Mouse (Mus musculus): ENCODE data around the gene Svop. TPM values are rescaled to one million over a fixed set of nuclear protein-coding genes. Genes with fewer than 3 reads are reported as not detected.
A peak's percentile ranks its signal among the peaks of the same experiment; 100 is the strongest.

Gene Svop
- polyA plus RNA-seq, 1 experiment from 2014 or later, result 83.0 TPM

DNA sequence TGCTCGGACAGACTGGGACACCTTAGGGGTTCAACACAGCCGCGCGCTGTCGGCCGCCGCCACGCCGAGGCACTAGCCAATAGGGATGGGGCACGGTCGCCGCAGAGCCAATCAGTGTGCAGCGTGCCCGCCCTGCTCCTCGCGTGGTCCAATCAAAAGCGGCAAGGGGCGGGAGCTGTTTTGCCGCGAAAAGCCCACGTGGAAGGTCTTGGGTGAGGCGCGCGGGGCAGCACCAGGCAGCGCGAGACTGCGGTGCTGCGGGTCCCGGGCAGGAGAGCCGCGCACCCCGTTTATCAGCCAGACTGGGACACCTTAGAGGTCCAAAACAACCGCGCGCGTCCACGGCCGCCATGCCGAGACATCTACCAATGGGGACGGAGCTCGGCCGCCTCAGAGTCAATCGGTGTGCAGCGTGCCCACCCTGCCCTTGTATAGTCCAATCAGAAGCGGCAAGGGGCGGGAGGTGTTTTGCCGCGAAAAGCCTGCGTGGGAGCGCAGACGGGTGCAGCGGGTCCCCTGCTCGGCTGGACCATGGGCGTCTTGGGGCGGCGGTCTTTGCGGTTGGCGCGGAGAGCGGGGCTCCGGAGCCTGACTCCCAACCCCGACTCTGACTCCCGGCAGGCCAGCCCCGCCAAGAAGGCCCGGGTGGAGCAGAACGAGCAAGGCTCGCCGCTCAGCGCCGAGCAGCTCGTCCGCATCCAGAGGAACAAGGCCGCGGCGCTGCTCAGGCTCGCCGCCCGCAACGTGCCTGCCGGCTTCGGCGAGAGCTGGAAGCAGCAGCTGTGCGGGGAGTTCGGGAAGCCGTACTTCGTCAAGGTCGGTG is 39.5 kb upstream of the Svop start:
- under 1% methylated on average over 82 of the region's 87 CpGs for WGBS
- H3K9ac ChIP-seq, result peak overlapping the region; percentile 58
- no peaks in the 10 kb centered on the region for H3K9me3 ChIP-seq (ENCODE audit: control insufficient read depth, low read length)
- H3K27ac ChIP-seq, result no peak overlapping the region
- ATAC-seq (ENCODE audit: low FRiP score) (peak; percentile 97), DNase-seq (ENCODE audit: low spot score) (peak; percentile 87)
- H3K4me3 ChIP-seq (replicated peaks; ENCODE audit: low read length), result peak overlapping the region; percentile 91
- H3K4me1 ChIP-seq (replicated peaks; ENCODE audit: control insufficient read depth, insufficient read depth, low read length), result peaks cover 10% of the 10 kb centered on the region; the same call in 1 of the 2 replicates
- H3K27me3 ChIP-seq (ENCODE audit: control insufficient read depth, insufficient read depth, low read length), result no peaks in the 10 kb centered on the region
- H3K4me2 ChIP-seq (replicated peaks), result peak overlapping the region; percentile 99
- no peaks in the 10 kb centered on the region for H3K36me3 ChIP-seq (replicated peaks; ENCODE audit: control insufficient read depth, insufficient read depth)

DNA sequence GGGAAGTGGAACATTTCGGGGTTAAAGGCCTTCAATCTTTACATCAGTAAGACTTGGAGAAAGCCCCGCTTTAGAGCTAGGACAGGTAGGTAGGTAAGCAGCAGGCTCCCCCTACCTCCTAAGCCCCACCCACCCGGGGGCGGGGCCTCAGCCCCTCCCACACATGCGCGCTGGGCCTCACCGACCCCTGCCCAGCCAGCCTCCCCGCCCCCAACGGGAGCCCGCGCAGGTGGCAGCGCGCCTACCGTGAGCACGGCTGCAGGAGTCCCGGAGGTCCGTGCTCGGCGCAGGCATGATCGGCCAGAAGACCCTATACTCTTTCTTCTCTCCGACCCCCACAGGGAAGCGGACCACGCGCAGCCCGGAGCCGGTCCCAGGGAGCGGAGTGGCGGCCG is 38.8 kb upstream of the Svop start, which contains the start of gene Ung:
Gene Ung (plus strand): TSS at position 176 of the 395 bp plus-strand sequence.
- H3K4me1 ChIP-seq (replicated peaks; ENCODE audit: control insufficient read depth, insufficient read depth, low read length), result peaks cover 10% of the 10 kb centered on the region; the same call in 1 of the 2 replicates
- DNase-seq (ENCODE audit: low spot score) (peak; percentile 75), ATAC-seq (ENCODE audit: low FRiP score) (peak; percentile 54)
- no peaks in the 10 kb centered on the region for H3K27me3 ChIP-seq (ENCODE audit: control insufficient read depth, insufficient read depth, low read length)
- peaks cover 6% of the 10 kb centered on the region for H3K36me3 ChIP-seq (replicated peaks; ENCODE audit: control insufficient read depth, insufficient read depth)
- H3K9ac ChIP-seq, result peak within 1 kb of the TSS; percentile 58
- 1% methylated on average over 27 of the region's 29 CpGs for WGBS
- no peaks in the 10 kb centered on the region for H3K9me3 ChIP-seq (ENCODE audit: control insufficient read depth, low read length)
- no peak within 1 kb of the TSS for H3K27ac ChIP-seq
- peak within 1 kb of the TSS; percentile 91 for H3K4me3 ChIP-seq (replicated peaks; ENCODE audit: low read length)
- H3K4me2 ChIP-seq (replicated peaks), result peak within 1 kb of the TSS; percentile 99

DNA sequence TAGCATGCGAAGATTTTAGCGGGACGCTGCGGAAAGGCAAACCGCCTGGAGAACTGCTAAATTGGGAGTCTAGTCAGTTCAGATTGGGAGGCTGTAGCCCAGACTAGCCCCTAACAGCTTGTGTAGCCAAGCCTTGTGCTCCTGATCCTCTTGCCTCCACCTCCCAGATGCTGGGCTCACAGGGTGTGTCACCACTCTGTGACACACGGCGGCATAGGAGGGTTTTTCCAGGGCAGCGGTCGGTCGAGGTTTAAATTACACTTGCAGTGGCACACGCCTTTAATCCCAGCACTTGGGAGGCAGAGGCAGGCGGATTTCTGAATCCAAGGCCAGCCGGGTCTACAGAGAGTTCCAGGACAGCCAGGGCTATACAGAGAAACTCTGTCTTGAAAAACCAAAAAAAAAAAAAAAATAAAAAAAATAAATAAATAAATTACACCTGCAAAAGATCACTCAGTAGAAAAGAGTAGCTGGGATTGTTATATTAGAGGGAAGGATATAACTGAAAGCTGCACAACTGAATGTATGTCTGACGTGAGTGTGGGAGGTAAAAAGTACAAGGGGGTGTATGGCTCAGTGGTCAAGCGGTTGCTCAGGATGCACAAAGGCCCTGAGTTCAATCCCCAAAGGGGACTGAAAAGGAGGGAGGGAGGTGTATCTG is 38.3 kb upstream of the Svop start:
- H3K9ac ChIP-seq, result peak overlapping the region; percentile 58; the same call in 1 of the 2 replicates
- 81% methylated on average over 15 of the region's 15 CpGs for WGBS
- DNase-seq (ENCODE audit: low spot score), result no peak

GRCm38 (mm10) chr5:114127374-114128349 is 36.3 kb upstream of the Svop start, which contains the start of gene Alkbh2:
Alkbh2 (minus strand) TSS chr5:114128218.
- WGBS, result under 1% methylated on average over 69 of the region's 69 CpGs
- Histone ChIP-seq H3K27ac (peak within 1 kb of the TSS; percentile 82), H3K36me3 (replicated peaks; ENCODE audit: control insufficient read depth, insufficient read depth) (peaks cover 25% of the 10 kb centered on the region), H3K9me3 (ENCODE audit: control insufficient read depth, low read length) (no peaks in the 10 kb centered on the region), H3K4me1 (replicated peaks; ENCODE audit: control insufficient read depth, insufficient read depth, low read length) (peaks cover 10% of the 10 kb centered on the region; the same call in 1 of the 2 replicates), H3K9ac (peak within 1 kb of the TSS; percentile 74), H3K4me3 (replicated peaks; ENCODE audit: low read length) (peak within 1 kb of the TSS; percentile 65), H3K4me2 (replicated peaks) (peak within 1 kb of the TSS; percentile 89), H3K27me3 (ENCODE audit: control insufficient read depth, insufficient read depth, low read length) (no peaks in the 10 kb centered on the region)
- ATAC-seq (ENCODE audit: low FRiP score) (peak; percentile 32), DNase-seq (ENCODE audit: low spot score) (peak; percentile 93)

More for the DNA sequence above, 38.3 kb upstream of the Svop start:
- ATAC-seq (ENCODE audit: low FRiP score), result no peak
- Histone ChIP-seq H3K4me1 (replicated peaks; ENCODE audit: control insufficient read depth, insufficient read depth, low read length) (peaks cover 10% of the 10 kb centered on the region; the same call in 1 of the 2 replicates), H3K36me3 (replicated peaks; ENCODE audit: control insufficient read depth, insufficient read depth) (peaks cover 7% of the 10 kb centered on the region), H3K9me3 (ENCODE audit: control insufficient read depth, low read length) (no peaks in the 10 kb centered on the region), H3K4me3 (replicated peaks; ENCODE audit: low read length) (peak overlapping the region; percentile 91), H3K4me2 (replicated peaks) (peak overlapping the region; percentile 99), H3K27me3 (ENCODE audit: control insufficient read depth, insufficient read depth, low read length) (no peaks in the 10 kb centered on the region), H3K27ac (no peak overlapping the region)

- ATAC-seq (ENCODE audit: low FRiP score), result no peak
- H3K27ac ChIP-seq, result no peak overlapping the region; the same call in 1 of the 2 replicates
- 86% methylated on average over 7 of the region's 7 CpGs for WGBS
These were observed 35.3 kb upstream of the Svop start for GRCm38 (mm10) chr5:114126499-114127244.

GRCm38 (mm10) chr5:114126008-114126407 is 34.6 kb upstream of the Svop start:
- WGBS, result 88% methylated on average over 3 of the region's 3 CpGs
- Histone ChIP-seq H3K9me3 (ENCODE audit: control insufficient read depth, low read length) (no peaks in the 10 kb centered on the region), H3K36me3 (replicated peaks; ENCODE audit: control insufficient read depth, insufficient read depth) (peaks cover 42% of the 10 kb centered on the region), H3K4me1 (replicated peaks; ENCODE audit: control insufficient read depth, insufficient read depth, low read length) (0 out of 2 replicates have a peak, but pooled peaks cover 7% of the 10 kb centered on the region), H3K27ac (no peak overlapping the region), H3K9ac (no peak overlapping the region), H3K4me3 (replicated peaks; ENCODE audit: low read length) (no peak overlapping the region), H3K27me3 (ENCODE audit: control insufficient read depth, insufficient read depth, low read length) (no peaks in the 10 kb centered on the region), H3K4me2 (replicated peaks) (no peak overlapping the region)
- DNase-seq (ENCODE audit: low spot score) (no peak), ATAC-seq (ENCODE audit: low FRiP score) (no peak)

More at GRCm38 (mm10) chr5:114126499-114127244, 35.3 kb upstream of the Svop start:
- Histone ChIP-seq H3K4me3 (replicated peaks; ENCODE audit: low read length) (peak overlapping the region; percentile 65), H3K9me3 (ENCODE audit: control insufficient read depth, low read length) (no peaks in the 10 kb centered on the region), H3K27me3 (ENCODE audit: control insufficient read depth, insufficient read depth, low read length) (no peaks in the 10 kb centered on the region), H3K9ac (peak overlapping the region; percentile 74; the same call in 1 of the 2 replicates), H3K4me2 (replicated peaks) (peak overlapping the region; percentile 89), H3K4me1 (replicated peaks; ENCODE audit: control insufficient read depth, insufficient read depth, low read length) (peaks cover 9% of the 10 kb centered on the region; the same call in 1 of the 2 replicates), H3K36me3 (replicated peaks; ENCODE audit: control insufficient read depth, insufficient read depth) (peaks cover 35% of the 10 kb centered on the region)
- DNase-seq (ENCODE audit: low spot score), result no peak

- Histone ChIP-seq H3K36me3 (replicated peaks; ENCODE audit: control insufficient read depth, insufficient read depth) (peaks cover 78% of the 10 kb centered on the region), H3K9me3 (ENCODE audit: control insufficient read depth, low read length) (no peaks in the 10 kb centered on the region), H3K4me1 (replicated peaks; ENCODE audit: control insufficient read depth, insufficient read depth, low read length) (no peaks in the 10 kb centered on the region), H3K4me2 (replicated peaks) (no peak overlapping the region), H3K27ac (no peak overlapping the region), H3K27me3 (ENCODE audit: control insufficient read depth, insufficient read depth, low read length) (no peaks in the 10 kb centered on the region), H3K4me3 (replicated peaks; ENCODE audit: low read length) (no peak overlapping the region), H3K9ac (no peak overlapping the region)
- DNase-seq (ENCODE audit: low spot score) (no peak), ATAC-seq (ENCODE audit: low FRiP score) (no peak)
- 86% methylated on average over 4 of the region's 4 CpGs for WGBS
These were observed 28.4 kb upstream of the Svop start for GRCm38 (mm10) chr5:114119806-114120205.

GRCm38 (mm10) chr5:114116586-114116985 is 25.2 kb upstream of the Svop start:
- H3K27ac ChIP-seq, result no peak overlapping the region
- 89% methylated on average over 7 of the region's 7 CpGs for whole genome bisulfite sequencing
- peaks cover 81% of the 10 kb centered on the region for H3K36me3 ChIP-seq (replicated peaks; ENCODE audit: control insufficient read depth, insufficient read depth)
- H3K9ac ChIP-seq, result no peak overlapping the region
- no peaks in the 10 kb centered on the region for H3K4me1 ChIP-seq (replicated peaks; ENCODE audit: control insufficient read depth, insufficient read depth, low read length)
- no peak overlapping the region for H3K4me2 ChIP-seq (replicated peaks)
- DNase-seq (ENCODE audit: low spot score), result no peak
- H3K4me3 ChIP-seq (replicated peaks; ENCODE audit: low read length), result no peak overlapping the region
- H3K27me3 ChIP-seq (ENCODE audit: control insufficient read depth, insufficient read depth, low read length), result no peaks in the 10 kb centered on the region
- H3K9me3 ChIP-seq (ENCODE audit: control insufficient read depth, low read length), result no peaks in the 10 kb centered on the region
- no peak for ATAC-seq (ENCODE audit: low FRiP score)
